Mouse (Mus musculus) embryonic facial prominence, embryonic 11.5 days (tissue): ENCODE measurements at regions not wholly inside any gene's neighbourhood (a gene's known extent, or its start where the extent isn't known, plus 50 kb on each side); places are given as distances from the start of the nearest gene placed in this dataset.

Experiments used
- ATAC-seq: fragments of 200-750 bp; cut with Nextera tagmentation; replicated peaks from 2 replicates; pipeline ENCODE4 v1.8.0; 2017; ENCODE audit warnings: low read depth; ENCODE audit not compliant: insufficient number of reproducible peaks, low FRiP score, low TSS enrichment
- DNase-seq: peaks from one replicate; pipeline ENCODE4 v3.0.0-alpha.2; 2015; ENCODE audit warnings: low spot score
- H3K27ac ChIP-seq: fragments of 300-500 bp; sonication (generic); replicated peaks from 2 replicates; pipeline ENCODE4 v1.5.1; 2014; ENCODE audit warnings: mild to moderate bottlenecking, low read depth, low read length, control low read depth
- H3K27me3 ChIP-seq: fragments of 300-500 bp; sonication (generic); 2 replicates; pipeline ENCODE4 v1.6.1; 2014; ENCODE audit warnings: mild to moderate bottlenecking, low read length, moderate library complexity, mixed read lengths; ENCODE audit not compliant: control insufficient read depth, insufficient read depth
- H3K36me3 ChIP-seq: fragments of 300-500 bp; sonication (generic); replicated peaks from 2 replicates; pipeline ENCODE4 v1.6.1; 2014; ENCODE audit warnings: low read depth, mild to moderate bottlenecking, low read length, moderate library complexity, mixed read lengths; ENCODE audit not compliant: control insufficient read depth, insufficient read depth
- H3K4me1 ChIP-seq: fragments of 300-500 bp; sonication (generic); 2 replicates; pipeline ENCODE4 v1.6.1; 2014; ENCODE audit warnings: low read length, mixed read lengths; ENCODE audit not compliant: control insufficient read depth, insufficient read depth
- H3K4me2 ChIP-seq: fragments of 300-500 bp; sonication (generic); 2 replicates; pipeline ENCODE4 v1.6.1; 2014; ENCODE audit warnings: low read depth, mild to moderate bottlenecking, control low read depth, low read length, moderate library complexity
- H3K4me3 ChIP-seq: fragments of 300-500 bp; sonication (generic); 2 replicates; pipeline ENCODE4 v1.5.1; 2014; ENCODE audit warnings: low read depth, low read length, control low read depth
- H3K9ac ChIP-seq: fragments of 300-500 bp; sonication (generic); replicated peaks from 2 replicates; pipeline ENCODE4 v1.6.1; 2014; ENCODE audit warnings: mild to moderate bottlenecking, control low read depth, low read length
- H3K9me3 ChIP-seq: fragments of 300-500 bp; sonication (generic); replicated peaks from 2 replicates; pipeline ENCODE4 v1.6.1; 2016; ENCODE audit warnings: mild to moderate bottlenecking, low read length, inconsistent platforms, mixed read lengths; ENCODE audit not compliant: control insufficient read depth
- WGBS: fragments of 180-500 bp; shearing (Covaris S2); extraction: QIAGEN DNeasy Blood & Tissue Kit; methylation state at CpG from one replicate; pipeline ENCODE4 v1.1.7; 2014; 5-methylcytosine and 5-hydroxymethylcytosine counted together

DNA sequence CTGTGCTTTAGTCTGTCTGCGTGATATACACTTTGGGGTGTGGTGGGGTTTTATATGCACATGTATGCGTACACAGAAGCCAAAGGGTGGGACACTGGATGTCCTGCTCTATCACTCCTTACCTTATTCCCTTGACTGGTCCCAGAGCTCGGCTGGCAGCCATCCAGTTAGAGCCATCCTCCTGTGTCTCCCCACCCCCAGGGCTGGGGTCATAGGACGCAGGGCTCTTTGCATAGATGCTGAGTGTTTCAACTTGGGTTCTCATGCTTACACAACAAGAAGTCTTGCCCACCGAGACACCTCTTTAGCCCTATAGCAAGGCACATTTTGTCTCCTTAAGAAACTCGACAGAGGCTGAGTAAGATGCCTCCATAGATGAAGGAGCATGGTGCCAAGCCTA, 357.2 kb downstream of the Prdm2 start:
- DNase-seq (no peak), ATAC-seq (no peak)
- Histone ChIP-seq H3K36me3 (no peaks in the 10 kb centered on the region), H3K4me1 (no peaks in the 10 kb centered on the region), H3K4me3 (no peak overlapping the region), H3K9ac (no peak overlapping the region), H3K27me3 (no peaks in the 10 kb centered on the region), H3K9me3 (no peaks in the 10 kb centered on the region), H3K27ac (no peak overlapping the region), H3K4me2 (no peak overlapping the region)
- WGBS, result 82% methylated on average over 6 of the region's 6 CpGs

DNA sequence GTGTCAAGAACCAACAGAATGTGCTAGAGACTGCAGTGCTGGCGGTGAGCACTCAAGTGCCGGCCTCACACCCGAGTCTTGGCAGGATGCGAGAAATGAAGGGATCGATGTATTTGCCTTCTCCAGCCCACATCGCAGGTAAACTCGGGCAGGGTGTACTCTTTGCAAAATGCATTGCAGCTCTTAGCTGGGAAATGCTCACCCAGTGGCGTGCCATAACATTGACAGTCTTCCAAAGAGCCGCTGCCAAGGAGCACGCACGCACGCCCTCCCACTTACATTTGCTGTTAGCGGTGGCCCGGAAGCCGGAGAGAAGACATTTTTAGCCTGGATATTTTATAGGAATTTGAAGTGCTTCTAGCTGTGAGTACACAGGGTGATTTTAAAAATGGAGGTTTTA, 358.9 kb downstream of the Prdm2 start:
- DNase-seq (no peak), ATAC-seq (no peak)
- Histone ChIP-seq H3K27me3 (no peaks in the 10 kb centered on the region), H3K27ac (no peak overlapping the region), H3K9me3 (no peaks in the 10 kb centered on the region), H3K36me3 (no peaks in the 10 kb centered on the region), H3K4me1 (no peaks in the 10 kb centered on the region), H3K9ac (no peak overlapping the region), H3K4me3 (no peak overlapping the region), H3K4me2 (no peak overlapping the region)
- 93% methylated on average over 15 of the region's 15 CpGs for WGBS

DNA sequence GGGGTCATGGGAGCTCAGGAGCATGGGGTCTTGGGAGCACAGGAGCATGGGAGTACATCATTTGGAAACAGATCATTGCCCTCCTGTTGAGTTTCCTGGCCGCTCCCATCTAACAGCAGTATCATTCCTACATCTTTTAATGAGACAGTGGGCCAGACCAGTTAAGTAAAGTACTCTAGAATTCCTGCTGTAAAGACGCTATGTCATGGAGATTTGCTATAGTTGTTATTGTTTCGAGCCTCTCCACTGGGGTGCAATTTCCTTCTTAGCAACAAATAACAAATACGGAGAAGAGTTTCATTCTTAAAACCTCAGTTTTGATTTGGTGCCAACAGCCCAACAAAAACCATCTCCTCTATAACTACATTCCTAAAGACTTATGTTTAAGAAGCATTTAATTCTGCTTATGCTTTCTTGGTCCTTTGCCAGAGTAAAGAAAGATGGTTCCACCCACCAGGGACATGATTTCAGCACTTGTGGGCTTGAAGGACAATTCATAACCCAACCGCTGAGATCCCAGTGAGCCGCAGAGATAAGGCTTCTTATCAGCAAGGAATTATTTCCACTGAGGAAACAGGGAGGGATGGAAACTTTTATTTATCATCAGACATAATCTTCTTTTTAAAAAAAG, 367.6 kb downstream of the Prdm2 start:
- no peak overlapping the region for H3K4me2 ChIP-seq
- no peaks in the 10 kb centered on the region for H3K4me1 ChIP-seq
- 94% methylated on average over 6 of the region's 6 CpGs for WGBS
- no peaks in the 10 kb centered on the region for H3K27me3 ChIP-seq
- no peak for DNase-seq
- no peaks in the 10 kb centered on the region for H3K9me3 ChIP-seq
- H3K9ac ChIP-seq, result no peak overlapping the region
- H3K27ac ChIP-seq, result no peak overlapping the region
- no peaks in the 10 kb centered on the region for H3K36me3 ChIP-seq
- no peak overlapping the region for H3K4me3 ChIP-seq
- no peak for ATAC-seq

DNA sequence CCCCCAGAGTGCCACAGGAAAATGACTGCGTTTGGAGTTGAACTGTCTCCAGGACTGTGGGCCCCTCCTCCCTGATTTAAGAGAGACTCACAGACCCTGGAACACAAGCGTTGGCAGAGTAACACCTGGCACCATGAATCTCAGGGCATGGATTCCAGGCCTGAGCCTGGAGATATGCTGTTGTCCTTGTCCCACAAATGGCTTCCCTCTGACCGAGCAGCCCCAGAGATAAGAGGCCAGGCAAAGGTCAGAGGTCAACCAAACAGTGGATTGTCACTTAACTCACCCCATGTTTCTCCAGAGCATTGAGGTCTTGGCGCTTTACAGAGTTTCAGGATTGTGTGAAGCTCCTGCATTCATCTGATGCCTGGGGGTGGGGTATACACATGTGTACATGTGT, 373.3 kb downstream of the Prdm2 start:
- WGBS, result 32% methylated on average over 4 of the region's 4 CpGs

DNA sequence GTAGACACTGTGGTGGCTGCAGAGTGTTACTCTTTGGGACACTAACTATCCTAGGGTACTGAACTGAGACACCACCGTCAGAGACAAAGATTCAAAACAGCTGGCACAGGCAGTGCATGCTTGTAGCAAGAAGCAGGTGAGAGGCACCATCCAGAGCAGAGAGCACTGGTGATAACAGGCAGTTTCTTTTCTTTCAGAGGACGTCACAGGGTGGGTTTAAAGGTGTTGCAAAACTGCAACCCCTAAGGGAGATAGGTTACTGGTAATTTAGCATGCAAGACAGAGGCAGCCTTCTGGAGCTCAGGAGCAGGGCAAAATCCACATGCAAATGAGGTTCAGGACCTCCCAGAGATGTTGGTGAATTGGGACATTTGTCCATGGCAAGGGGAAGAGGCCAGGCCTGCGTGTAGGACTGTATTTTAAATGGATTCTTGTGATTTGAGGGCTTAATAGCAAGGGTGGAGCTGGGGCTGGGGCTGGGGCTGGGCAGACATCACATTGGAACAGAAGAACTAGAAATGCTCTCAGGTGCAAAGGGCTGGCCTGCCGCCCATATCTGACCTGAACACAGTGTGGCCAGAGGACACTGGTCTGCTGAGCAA, 374.3 kb downstream of the Prdm2 start:
- Histone ChIP-seq H3K36me3 (no peaks in the 10 kb centered on the region), H3K27me3 (no peaks in the 10 kb centered on the region), H3K4me1 (no peaks in the 10 kb centered on the region), H3K9me3 (no peaks in the 10 kb centered on the region), H3K9ac (no peak overlapping the region), H3K4me2 (no peak overlapping the region), H3K27ac (no peak overlapping the region), H3K4me3 (no peak overlapping the region)
- DNase-seq, result no peak
- 60% methylated on average over 4 of the region's 4 CpGs for WGBS
- no peak for ATAC-seq

More for the DNA sequence above, 373.3 kb downstream of the Prdm2 start:
- no peak overlapping the region for H3K4me2 ChIP-seq
- H3K27ac ChIP-seq, result no peak overlapping the region
- no peaks in the 10 kb centered on the region for H3K36me3 ChIP-seq
- H3K4me1 ChIP-seq, result no peaks in the 10 kb centered on the region
- no peak for ATAC-seq
- no peaks in the 10 kb centered on the region for H3K9me3 ChIP-seq
- H3K9ac ChIP-seq, result no peak overlapping the region
- H3K4me3 ChIP-seq, result no peak overlapping the region
- H3K27me3 ChIP-seq, result no peaks in the 10 kb centered on the region
- DNase-seq, result no peak

DNA sequence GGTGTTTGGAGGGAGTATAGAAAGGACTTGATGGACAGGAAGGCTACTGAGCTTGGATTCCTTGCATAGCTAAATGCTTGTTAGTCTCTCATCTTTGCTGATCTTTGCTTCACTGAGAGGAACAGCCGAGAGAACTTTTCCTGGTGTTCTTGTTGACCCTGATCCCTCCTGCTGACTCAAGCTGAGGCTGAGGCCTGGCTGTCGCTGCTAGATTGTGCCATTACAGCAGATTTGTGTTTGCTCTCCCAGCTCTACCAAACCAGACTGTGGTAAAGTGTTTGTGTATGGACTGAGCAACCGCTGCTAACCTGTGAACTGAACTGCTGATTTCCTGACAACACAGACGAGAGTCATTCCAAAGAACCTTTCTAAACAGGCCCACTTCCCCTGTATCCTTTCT, 375.2 kb downstream of the Prdm2 start:
- Histone ChIP-seq H3K36me3 (no peaks in the 10 kb centered on the region), H3K4me3 (no peak overlapping the region), H3K9ac (no peak overlapping the region), H3K4me1 (no peaks in the 10 kb centered on the region), H3K27ac (no peak overlapping the region), H3K9me3 (no peaks in the 10 kb centered on the region), H3K4me2 (no peak overlapping the region), H3K27me3 (no peaks in the 10 kb centered on the region)
- 76% methylated on average over 4 of the region's 4 CpGs for WGBS
- ATAC-seq (no peak), DNase-seq (no peak)

DNA sequence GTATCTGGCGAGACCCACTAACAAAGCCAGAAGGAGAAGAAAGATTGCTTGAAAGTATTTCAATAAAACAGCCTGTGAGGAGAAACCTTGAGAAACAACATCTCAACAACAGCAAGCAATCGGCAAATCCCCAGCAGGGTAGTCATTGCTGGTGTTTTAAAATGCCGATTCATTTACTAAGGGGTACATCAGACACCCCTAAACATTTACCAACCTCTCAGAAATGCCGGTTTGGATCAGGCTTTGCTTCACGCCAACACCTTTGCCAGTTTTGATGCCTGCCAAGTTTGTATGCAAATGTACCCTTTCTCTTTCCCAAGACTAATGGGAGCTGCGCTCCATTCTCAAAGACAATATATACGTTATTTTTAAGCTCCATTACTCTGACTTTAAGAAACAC, 383.1 kb downstream of the Prdm2 start:
- Histone ChIP-seq H3K4me2 (no peak overlapping the region), H3K36me3 (no peaks in the 10 kb centered on the region), H3K9ac (no peak overlapping the region), H3K4me1 (peaks cover 4% of the 10 kb centered on the region; the same call in 1 of the 2 replicates), H3K4me3 (no peak overlapping the region), H3K9me3 (no peaks in the 10 kb centered on the region), H3K27me3 (no peaks in the 10 kb centered on the region), H3K27ac (no peak overlapping the region)
- DNase-seq (no peak), ATAC-seq (no peak)
- 88% methylated on average over 7 of the region's 7 CpGs for WGBS

DNA sequence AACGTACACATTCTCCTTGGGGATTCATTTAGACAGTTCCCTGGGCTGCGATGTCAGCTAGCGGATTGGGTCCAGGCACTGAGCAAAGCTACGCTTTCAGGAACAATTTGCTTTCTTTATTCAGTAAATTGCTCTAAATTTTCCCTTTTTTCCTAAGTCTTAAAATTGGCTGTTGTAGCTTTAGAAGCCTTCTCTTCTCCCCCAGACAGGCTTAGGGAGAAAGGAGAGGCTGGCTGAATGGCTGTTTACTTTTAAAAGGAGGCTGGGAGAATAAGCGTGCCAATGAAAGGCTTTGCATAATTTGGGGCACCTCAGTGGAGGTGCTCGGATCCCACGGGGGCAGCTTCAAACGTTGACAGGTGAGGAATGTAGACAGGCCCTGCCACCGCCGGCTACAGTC, 383.8 kb downstream of the Prdm2 start:
- no peak overlapping the region for H3K4me2 ChIP-seq
- H3K9me3 ChIP-seq, result no peaks in the 10 kb centered on the region
- DNase-seq (peak; percentile 18), ATAC-seq (no peak)
- no peak overlapping the region for H3K27ac ChIP-seq
- H3K4me1 ChIP-seq, result peaks cover 4% of the 10 kb centered on the region; the same call in 1 of the 2 replicates
- no peaks in the 10 kb centered on the region for H3K27me3 ChIP-seq
- no peak overlapping the region for H3K9ac ChIP-seq
- no peak overlapping the region for H3K4me3 ChIP-seq
- H3K36me3 ChIP-seq, result no peaks in the 10 kb centered on the region
- 19% methylated on average over 10 of the region's 10 CpGs for WGBS
